Mouse (Mus musculus): Measurements from ENCODE around the gene Kirrel2.

Gene Kirrel2

DNA sequence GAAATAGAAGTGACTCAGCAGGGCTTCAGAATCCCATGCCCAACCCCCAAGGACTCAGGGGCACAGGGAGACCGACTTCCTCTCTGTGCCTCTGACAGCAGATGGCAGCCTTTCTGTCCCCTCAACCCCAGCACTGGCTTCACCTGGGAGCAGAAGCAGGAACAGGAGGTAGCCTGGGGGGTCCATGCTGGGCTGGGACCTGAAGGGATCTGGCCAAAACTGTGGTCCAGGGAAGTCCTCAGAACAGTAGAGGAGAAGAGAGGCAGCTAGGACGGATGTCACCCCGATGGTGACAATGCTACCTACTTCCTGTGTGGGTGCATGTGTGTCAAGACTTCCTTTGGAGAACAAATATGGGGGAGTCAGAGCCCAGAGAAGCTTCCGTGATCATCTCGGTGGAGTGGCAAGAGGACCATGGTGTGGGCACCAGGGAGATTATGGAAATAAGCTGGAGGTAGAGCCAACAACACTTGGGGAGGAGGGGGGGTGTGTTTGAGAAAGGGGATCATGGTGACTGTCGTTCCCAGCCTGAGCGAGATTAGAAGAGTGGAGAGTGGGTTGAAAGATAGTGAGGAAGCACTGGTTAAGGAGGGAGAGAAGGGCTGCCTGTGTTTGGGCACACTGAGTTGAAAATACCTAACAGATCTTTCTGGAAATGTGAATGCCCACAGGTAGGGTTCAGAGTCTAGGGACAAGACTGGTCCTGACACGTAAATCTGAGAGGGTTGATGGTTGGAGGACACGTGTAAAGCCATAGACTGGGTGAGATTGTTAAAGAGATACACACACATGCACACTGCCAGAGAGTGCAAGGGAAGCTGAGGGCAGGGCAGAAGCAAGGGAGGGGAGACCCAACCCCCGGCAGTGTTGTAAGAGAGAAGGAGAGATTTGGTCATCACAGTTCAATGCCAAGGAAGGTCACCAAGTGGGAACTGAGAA, 37.7 kb downstream of the Kirrel2 start, which contains the start of gene Hcst:
Gene Hcst, minus strand, starts transcription at position 294 of the 939 bp plus-strand sequence.
- DNase-seq (ENCODE audit: low read depth in 2 of 2, low spot score in 2 of 2), result peak; percentile 40 to 58

GRCm38 (mm10) chr7:30417856-30418255, 39.6 kb downstream of the Kirrel2 start:
- DNase-seq (ENCODE audit: low read depth in 2 of 2, low spot score in 2 of 2), result peak; percentile 43 to 58

GRCm38 (mm10) chr7:30413596-30413995, 43.9 kb downstream of the Kirrel2 start, which contains the start of gene Tyrobp:
Tyrobp (plus strand) TSS chr7:30413760.
- no peak for DNase-seq (ENCODE audit: low read depth in 2 of 2, low spot score in 2 of 2)

DNA sequence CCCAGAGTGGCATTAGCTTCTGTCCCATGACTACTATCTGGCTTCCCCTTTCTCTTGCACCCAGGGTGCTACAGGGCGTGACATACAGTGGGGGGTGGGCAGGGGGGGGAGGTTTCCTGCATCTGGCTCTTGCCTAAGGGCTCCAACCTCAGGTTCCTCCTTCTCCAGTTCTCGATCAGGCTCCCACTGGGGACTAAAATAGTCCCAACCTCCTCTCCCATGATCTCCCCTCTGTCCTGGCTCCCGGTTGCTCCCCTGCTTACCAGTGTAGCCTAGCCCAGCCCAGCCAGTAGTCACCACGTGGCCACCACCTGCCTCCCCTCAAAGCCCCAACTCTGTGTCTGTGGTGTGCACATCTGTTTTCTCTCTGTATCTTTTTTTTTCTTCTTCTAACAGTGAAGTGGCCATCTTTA, 44.7 kb downstream of the Kirrel2 start:
- no peak for DNase-seq (ENCODE audit: low read depth in 2 of 2, low spot score in 2 of 2)

DNA sequence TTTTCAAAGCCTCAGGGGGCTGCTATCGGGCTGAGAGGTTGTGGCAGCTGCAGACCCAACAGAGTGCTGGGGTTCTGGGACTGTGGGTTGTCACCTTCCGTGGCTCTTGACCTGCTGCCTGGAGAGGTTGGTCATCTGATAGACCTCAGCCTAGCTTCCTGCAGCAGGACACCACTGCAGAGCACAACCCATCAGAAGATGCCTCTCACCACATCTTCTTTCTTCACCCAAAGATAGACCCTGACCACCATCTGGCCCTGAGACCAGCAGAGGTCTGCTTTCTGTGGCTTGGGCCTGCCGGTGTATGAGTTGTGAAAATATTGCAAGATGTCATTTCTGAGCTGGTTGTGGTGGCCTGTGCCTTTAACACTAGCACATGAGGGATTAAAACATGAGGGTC, 46.5 kb downstream of the Kirrel2 start:
- DNase-seq (ENCODE audit: low read depth in 2 of 2, low spot score in 2 of 2), result no peak

DNA sequence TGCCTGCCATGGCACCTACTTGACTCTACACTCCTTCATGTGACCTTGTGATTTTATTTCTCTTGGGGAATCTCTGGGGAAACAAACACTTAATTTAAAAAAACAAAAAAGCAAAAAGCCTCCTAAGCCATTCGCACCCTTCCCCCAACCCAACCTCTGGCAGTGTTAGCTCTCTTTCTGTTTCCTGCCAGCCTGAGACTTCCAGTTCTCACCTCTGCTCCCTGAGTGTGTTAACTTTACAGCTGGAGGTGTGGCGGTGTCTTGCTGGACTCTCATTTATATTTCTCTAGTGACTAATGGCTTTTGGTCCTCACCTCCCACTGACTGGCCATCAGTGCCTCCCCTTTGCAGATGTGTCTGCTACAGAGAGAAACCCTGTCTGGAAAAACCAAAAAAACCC, 47.7 kb downstream of the Kirrel2 start:
- DNase-seq (ENCODE audit: low read depth in 2 of 2, low spot score in 2 of 2), result no peak

GRCm38 (mm10) chr7:30408639-30409038, 48.9 kb downstream of the Kirrel2 start:
- no peak for DNase-seq (ENCODE audit: low read depth in 2 of 2, low spot score in 2 of 2)

- no peak for DNase-seq (ENCODE audit: low read depth in 2 of 2, low spot score in 2 of 2)
Observed at GRCm38 (mm10) chr7:30402343-30402742, 55.1 kb downstream of the Kirrel2 start.

GRCm38 (mm10) chr7:30399671-30400070, 57.8 kb downstream of the Kirrel2 start:
- DNase-seq (ENCODE audit: low read depth in 2 of 2, low spot score in 2 of 2), result no peak

All from CD8-positive naive resting alpha-beta T cell, adult 2 months (primary cell).